11 mouse cellular contexts compared by ENCODE assay signal in genomic region chr11:106573476-106574240, GRCm38 (mm10). TPM values are rescaled to one million over a fixed set of nuclear protein-coding genes. Genes with fewer than 3 reads are reported as not detected.
A peak's percentile ranks its signal among the peaks of the same experiment; 100 is the strongest.
DNase-seq lines count a peak whose midpoint lies in the region; ATAC-seq lines count a peak whose summit lies in the region.
"Had no signal": no experiment of that assay in that cellular context is flagged by ENCODE, and none has a peak within 500 bp of the region (broad histone marks: within the 10 kb centered on the region; RNA-seq: fewer than 3 reads in every experiment).

No protein-coding gene starts in this region.

- no peak for DNase-seq in hindbrain, embryonic 14.5 days (ENCODE audit: low spot score)
- DNase-seq in cerebellum, adult 9-10 months, result no peak
- no peak for DNase-seq in forebrain, embryonic 14.5 days (ENCODE audit: low spot score)
- DNase-seq: cerebellum, adult 18-20 months had no signal

- no peaks in the 10 kb centered on the region for H3K27me3 ChIP-seq in hindbrain, embryonic 12.5 days
- H3K27me3 ChIP-seq in hindbrain, embryonic 14.5 days (ENCODE audit: control insufficient read depth, insufficient read depth, low read length), result no peaks in the 10 kb centered on the region
- H3K27me3 ChIP-seq in midbrain, embryonic 16.5 days (ENCODE audit: control insufficient read depth, insufficient read depth, low read depth, low read length), result no peaks in the 10 kb centered on the region
- no peaks in the 10 kb centered on the region for H3K27me3 ChIP-seq in midbrain, embryonic 13.5 days
- no peaks in the 10 kb centered on the region for H3K27me3 ChIP-seq in embryonic facial prominence, embryonic 15.5 days
- no peaks in the 10 kb centered on the region for H3K27me3 ChIP-seq in stomach, embryonic 15.5 days (replicated peaks)
- no peaks in the 10 kb centered on the region for H3K27me3 ChIP-seq in forebrain, embryonic 14.5 days (replicated peaks; ENCODE audit: control insufficient read depth, insufficient read depth, low read length)

- no peaks in the 10 kb centered on the region for H3K36me3 ChIP-seq in hindbrain, embryonic 12.5 days
- no peaks in the 10 kb centered on the region for H3K36me3 ChIP-seq in hindbrain, embryonic 14.5 days (replicated peaks; ENCODE audit: control insufficient read depth, insufficient read depth)
- H3K36me3 ChIP-seq in midbrain, embryonic 16.5 days (ENCODE audit: control insufficient read depth, insufficient read depth, low read length), result no peaks in the 10 kb centered on the region
- no peaks in the 10 kb centered on the region for H3K36me3 ChIP-seq in midbrain, embryonic 13.5 days
- no peaks in the 10 kb centered on the region for H3K36me3 ChIP-seq in embryonic facial prominence, embryonic 15.5 days
- H3K36me3 ChIP-seq in stomach, embryonic 15.5 days, result no peaks in the 10 kb centered on the region
- no peaks in the 10 kb centered on the region for H3K36me3 ChIP-seq in forebrain, embryonic 14.5 days (ENCODE audit: control insufficient read depth, insufficient read depth, low read length)

- 66% methylated on average over 9 of the region's 9 CpGs for WGBS in hindbrain, embryonic 12.5 days
- 71% methylated on average over 9 of the region's 9 CpGs for WGBS in hindbrain, embryonic 14.5 days
- 77% methylated on average over 9 of the region's 9 CpGs for WGBS in midbrain, embryonic 16.5 days
- WGBS in midbrain, embryonic 13.5 days, result 75% methylated on average over 9 of the region's 9 CpGs
- WGBS in embryonic facial prominence, embryonic 15.5 days, result 53% methylated on average over 9 of the region's 9 CpGs
- WGBS in stomach, embryonic 15.5 days, result 43% methylated on average over 9 of the region's 9 CpGs
- WGBS in forebrain, embryonic 14.5 days, result 76% methylated on average over 9 of the region's 9 CpGs

- H3K4me3 ChIP-seq in hindbrain, embryonic 12.5 days, result no peak overlapping the region
- H3K4me3 ChIP-seq in hindbrain, embryonic 14.5 days (replicated peaks; ENCODE audit: low read length), result no peak overlapping the region
- no peak overlapping the region for H3K4me3 ChIP-seq in midbrain, embryonic 16.5 days (ENCODE audit: low read depth, low read length)
- no peak overlapping the region for H3K4me3 ChIP-seq in midbrain, embryonic 13.5 days (replicated peaks)
- H3K4me3 ChIP-seq in embryonic facial prominence, embryonic 15.5 days (replicated peaks), result no peak overlapping the region
- H3K4me3 ChIP-seq in stomach, embryonic 15.5 days (replicated peaks), result no peak overlapping the region
- H3K4me3 ChIP-seq in forebrain, embryonic 14.5 days (ENCODE audit: low read depth, low read length), result no peak overlapping the region
- H3K4me3 ChIP-seq: erythroblast, embryonic 14.5 days had no signal

- H3K27ac ChIP-seq in hindbrain, embryonic 12.5 days, result peak overlapping the region; percentile 46; the same call in 1 of the 2 replicates
- H3K27ac ChIP-seq in hindbrain, embryonic 14.5 days, result no peak overlapping the region
- peak overlapping the region; percentile 24; the same call in 1 of the 2 replicates for H3K27ac ChIP-seq in midbrain, embryonic 16.5 days (ENCODE audit: low read length)
- no peak overlapping the region for H3K27ac ChIP-seq in midbrain, embryonic 13.5 days
- H3K27ac ChIP-seq in embryonic facial prominence, embryonic 15.5 days (replicated peaks), result peak overlapping the region; percentile 51; the same call in 1 of the 2 replicates
- H3K27ac ChIP-seq in stomach, embryonic 15.5 days, result peak overlapping the region; percentile 12
- no peak overlapping the region for H3K27ac ChIP-seq in forebrain, embryonic 14.5 days (ENCODE audit: low read depth, low read length)
- H3K27ac ChIP-seq: liver, embryonic 14.5 days had no signal

- no peak overlapping the region for H3K9ac ChIP-seq in hindbrain, embryonic 12.5 days
- H3K9ac ChIP-seq in hindbrain, embryonic 14.5 days, result no peak overlapping the region
- H3K9ac ChIP-seq in midbrain, embryonic 16.5 days (ENCODE audit: low read depth, low read length), result no peak overlapping the region
- no peak overlapping the region for H3K9ac ChIP-seq in midbrain, embryonic 13.5 days (replicated peaks)
- H3K9ac ChIP-seq in embryonic facial prominence, embryonic 15.5 days, result no peak overlapping the region
- H3K9ac ChIP-seq in stomach, embryonic 15.5 days, result no peak overlapping the region
- no peak overlapping the region for H3K9ac ChIP-seq in forebrain, embryonic 14.5 days (ENCODE audit: low read length)
- H3K9ac ChIP-seq: liver, embryonic 14.5 days had no signal

- ATAC-seq in hindbrain, embryonic 12.5 days (ENCODE audit: low FRiP score), result no peak
- ATAC-seq in hindbrain, embryonic 14.5 days (ENCODE audit: low FRiP score), result no peak
- ATAC-seq in midbrain, embryonic 16.5 days, result no peak
- no peak for ATAC-seq in midbrain, embryonic 13.5 days
- ATAC-seq in embryonic facial prominence, embryonic 15.5 days (ENCODE audit: insufficient number of reproducible peaks, low FRiP score, low TSS enrichment, low read depth), result no peak
- ATAC-seq in stomach, embryonic 15.5 days (ENCODE audit: insufficient read depth, low FRiP score, low read depth), result no peak
- ATAC-seq in forebrain, embryonic 14.5 days, result no peak

- H3K4me2 ChIP-seq in hindbrain, embryonic 12.5 days (replicated peaks), result no peak overlapping the region
- H3K4me2 ChIP-seq in hindbrain, embryonic 14.5 days (replicated peaks), result no peak overlapping the region
- H3K4me2 ChIP-seq in midbrain, embryonic 16.5 days (ENCODE audit: low read length), result no peak overlapping the region
- no peak overlapping the region for H3K4me2 ChIP-seq in midbrain, embryonic 13.5 days (replicated peaks)
- H3K4me2 ChIP-seq in embryonic facial prominence, embryonic 15.5 days (replicated peaks), result no peak overlapping the region
- peak overlapping the region; percentile 23; the same call in 1 of the 2 replicates for H3K4me2 ChIP-seq in stomach, embryonic 15.5 days
- no peak overlapping the region for H3K4me2 ChIP-seq in forebrain, embryonic 14.5 days (ENCODE audit: low read length)

- peaks cover 30% of the 10 kb centered on the region for H3K4me1 ChIP-seq in hindbrain, embryonic 12.5 days
- peaks cover 17% of the 10 kb centered on the region for H3K4me1 ChIP-seq in hindbrain, embryonic 14.5 days (replicated peaks; ENCODE audit: control insufficient read depth, insufficient read depth, low read length)
- H3K4me1 ChIP-seq in midbrain, embryonic 16.5 days (ENCODE audit: control insufficient read depth, insufficient read depth, low read length), result peaks cover 17% of the 10 kb centered on the region
- peaks cover 30% of the 10 kb centered on the region for H3K4me1 ChIP-seq in midbrain, embryonic 13.5 days (replicated peaks)
- H3K4me1 ChIP-seq in embryonic facial prominence, embryonic 15.5 days, result peaks cover 33% of the 10 kb centered on the region
- peaks cover 30% of the 10 kb centered on the region for H3K4me1 ChIP-seq in stomach, embryonic 15.5 days
- H3K4me1 ChIP-seq in forebrain, embryonic 14.5 days (ENCODE audit: control insufficient read depth, insufficient read depth, low read length), result no peaks in the 10 kb centered on the region

- H3K9me3 ChIP-seq in hindbrain, embryonic 12.5 days (replicated peaks), result no peaks in the 10 kb centered on the region
- no peaks in the 10 kb centered on the region for H3K9me3 ChIP-seq in hindbrain, embryonic 14.5 days (ENCODE audit: control insufficient read depth, low read length)
- H3K9me3 ChIP-seq in midbrain, embryonic 16.5 days (replicated peaks; ENCODE audit: control insufficient read depth, low read length, poor library complexity, severe bottlenecking), result no peaks in the 10 kb centered on the region
- no peaks in the 10 kb centered on the region for H3K9me3 ChIP-seq in midbrain, embryonic 13.5 days
- no peaks in the 10 kb centered on the region for H3K9me3 ChIP-seq in embryonic facial prominence, embryonic 15.5 days (replicated peaks)
- no peaks in the 10 kb centered on the region for H3K9me3 ChIP-seq in stomach, embryonic 15.5 days
- no peaks in the 10 kb centered on the region for H3K9me3 ChIP-seq in forebrain, embryonic 14.5 days (replicated peaks; ENCODE audit: control insufficient read depth, low read length)

RNA-seq across cellular contexts. Expression of gene Tex2, which starts 39.6 kb away (rescaled TPM):
- polyA plus RNA-seq in hindbrain, embryonic 12.5 days (2016; fragmentation: Nextera tagmentation; extraction: Ambion mirVana), result 13.3 and 15.5 TPM in 2 replicates
- 40.1 and 41.4 TPM in 2 replicates for polyA plus RNA-seq in hindbrain, embryonic 14.5 days (2014; fragmentation: Nextera tagmentation; extraction: Ambion mirVana)
- polyA plus RNA-seq in midbrain, embryonic 16.5 days (2015; fragmentation: Nextera tagmentation; extraction: Ambion mirVana), result 35.9 and 37.5 TPM in 2 replicates
- 17.7 and 18.3 TPM in 2 replicates for polyA plus RNA-seq in midbrain, embryonic 13.5 days (2015; fragmentation: Nextera tagmentation; extraction: Ambion mirVana)
- 11.7 and 11.9 TPM in 2 replicates for polyA plus RNA-seq in embryonic facial prominence, embryonic 15.5 days (2015; fragmentation: Nextera tagmentation; extraction: Ambion mirVana)
- 10.3 and 11.9 TPM in 2 replicates for polyA plus RNA-seq in stomach, embryonic 15.5 days (2015; fragmentation: Nextera tagmentation; extraction: Ambion mirVana)
- polyA plus RNA-seq in forebrain, embryonic 14.5 days (2014; fragmentation: Nextera tagmentation; extraction: Ambion mirVana), result 11.9 and 17.6 TPM in 2 replicates

Comparison
In these comparisons a context has a peak if more than half of its experiments do, and no peak if none do; other contexts are left out.
1. H3K27ac ChIP-seq: peak in hindbrain, embryonic 12.5 days (single experiment), midbrain, embryonic 16.5 days (single experiment), embryonic facial prominence, embryonic 15.5 days (single experiment) and stomach, embryonic 15.5 days (single experiment); none in hindbrain, embryonic 14.5 days (single experiment), midbrain, embryonic 13.5 days (single experiment) and forebrain, embryonic 14.5 days (single experiment).